Mouse (Mus musculus): ENCODE measurements around the gene Gm42417.

Gene Gm42417

GRCm38 (mm10) chr1:36539186-36539585 lies at the start of gene Gm42417:
Gm42417 (minus strand) TSS chr1:36539429.
- in situ Hi-C loops (cut with MboI, MseI) = no loop called here

- in situ Hi-C loops (cut with MboI, MseI) = no loop called here
Measured at GRCm38 (mm10) chr1:36587860-36588259, 48.6 kb upstream of the Gm42417 start.

- in situ Hi-C loops (cut with MboI, MseI) = no loop called here
Measured at GRCm38 (mm10) chr1:36586288-36586687, 47.1 kb upstream of the Gm42417 start.

GRCm38 (mm10) chr1:36583408-36584116 lies 44.3 kb upstream of the Gm42417 start:
- in situ Hi-C loops (cut with MboI, MseI) = no loop called here

- in situ Hi-C loops (cut with MboI, MseI) = no loop called here
Measured at GRCm38 (mm10) chr1:36582211-36582610, 43.0 kb upstream of the Gm42417 start.

GRCm38 (mm10) chr1:36581260-36581659 lies 42.0 kb upstream of the Gm42417 start:
- in situ Hi-C loops (cut with MboI, MseI) = no loop called here

- in situ Hi-C loops (cut with MboI, MseI) = no loop called here
Measured at GRCm38 (mm10) chr1:36580384-36581207, 41.4 kb upstream of the Gm42417 start.

- in situ Hi-C loops (cut with MboI, MseI) = no loop called here
Measured at GRCm38 (mm10) chr1:36579974-36580383, 40.8 kb upstream of the Gm42417 start.

GRCm38 (mm10) chr1:36576991-36577675 lies 37.9 kb upstream of the Gm42417 start:
- in situ Hi-C loops (cut with MboI, MseI) = no loop called here

GRCm38 (mm10) chr1:36575347-36575746 lies 36.1 kb upstream of the Gm42417 start:
- in situ Hi-C loops (cut with MboI, MseI) = no loop called here

- in situ Hi-C loops (cut with MboI, MseI) = no loop called here
Measured at GRCm38 (mm10) chr1:36574196-36574955, 35.1 kb upstream of the Gm42417 start.

GRCm38 (mm10) chr1:36573524-36573923 lies 34.3 kb upstream of the Gm42417 start:
- in situ Hi-C loops (cut with MboI, MseI) = no loop called here

- in situ Hi-C loops (cut with MboI, MseI) = no loop called here
Measured at GRCm38 (mm10) chr1:36572709-36573108, 33.5 kb upstream of the Gm42417 start.

GRCm38 (mm10) chr1:36572140-36572700 lies 33.0 kb upstream of the Gm42417 start:
- in situ Hi-C loops (cut with MboI, MseI) = no loop called here

- in situ Hi-C loops (cut with MboI, MseI) = no loop called here
Measured at GRCm38 (mm10) chr1:36571627-36572026, 32.4 kb upstream of the Gm42417 start.

GRCm38 (mm10) chr1:36570320-36570719 lies 31.1 kb upstream of the Gm42417 start:
- in situ Hi-C loops (cut with MboI, MseI) = no loop called here

- in situ Hi-C loops (cut with MboI, MseI) = no loop called here
Measured at GRCm38 (mm10) chr1:36569694-36570276, 30.6 kb upstream of the Gm42417 start.

GRCm38 (mm10) chr1:36568776-36569175 lies 29.5 kb upstream of the Gm42417 start:
- in situ Hi-C loops (cut with MboI, MseI) = no loop called here

- in situ Hi-C loops (cut with MboI, MseI) = no loop called here
Measured at GRCm38 (mm10) chr1:36567818-36568603, 28.8 kb upstream of the Gm42417 start.

- in situ Hi-C loops (cut with MboI, MseI) = no loop called here
Measured at GRCm38 (mm10) chr1:36566425-36566824, 27.2 kb upstream of the Gm42417 start.
